Mouse (Mus musculus): Measurements from ENCODE around the gene Ttc4. TPM values are rescaled to one million over a fixed set of nuclear protein-coding genes. Genes with fewer than 3 reads are reported as not detected.
A peak's percentile ranks its signal among the peaks of the same experiment; 100 is the strongest.

The Ttc4 gene
- polyA plus RNA-seq (2016; fragmentation: Nextera tagmentation; extraction: Ambion mirVana) = 113 and 119 TPM in 2 replicates

- peak within 1 kb of the TSS; percentile 85 for H3K27ac ChIP-seq (replicated peaks)
- peaks cover 14% of the 10 kb centered on the region for H3K4me1 ChIP-seq
- peaks cover 35% of the 10 kb centered on the region for H3K36me3 ChIP-seq
- H3K4me3 ChIP-seq = peak within 1 kb of the TSS; percentile 89
- DNase-seq (ENCODE audit: low spot score) = peak; percentile 96
- WGBS = under 1% methylated on average over 43 of the region's 43 CpGs
- H3K9me3 ChIP-seq (replicated peaks) = no peaks in the 10 kb centered on the region
- H3K27me3 ChIP-seq (ENCODE audit: low read depth, poor library complexity, severe bottlenecking) = no peaks in the 10 kb centered on the region
Measured at GRCm38 (mm10) chr4:106678442-106679118, at the start of gene Ttc4. Ttc4 (minus strand) TSS chr4:106678944.

DNA sequence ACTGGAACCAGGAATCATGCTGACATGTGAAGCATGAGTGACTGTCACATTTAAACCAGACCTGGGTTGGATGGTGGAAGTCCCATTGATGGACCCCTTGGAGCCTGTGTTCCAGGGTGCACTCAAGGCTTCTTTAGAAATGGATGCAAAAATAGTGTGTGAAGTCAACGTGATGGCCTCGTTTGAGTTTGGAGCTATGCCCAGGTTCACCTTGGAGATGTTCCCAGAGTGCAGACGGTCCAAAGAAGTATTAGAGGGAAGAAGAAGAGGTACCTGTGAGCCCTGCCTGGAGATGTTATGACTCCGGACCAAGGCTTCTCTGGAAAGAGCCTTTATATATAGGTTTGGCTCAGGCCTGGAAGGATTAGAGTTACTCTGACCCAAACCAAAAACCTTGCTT, 41.9 kb upstream of the Ttc4 start:
- Histone ChIP-seq H3K4me1 (no peaks in the 10 kb centered on the region), H3K27ac (replicated peaks) (no peak overlapping the region), H3K27me3 (ENCODE audit: low read depth, poor library complexity, severe bottlenecking) (no peaks in the 10 kb centered on the region), H3K9me3 (replicated peaks) (no peaks in the 10 kb centered on the region), H3K36me3 (no peaks in the 10 kb centered on the region), H3K4me3 (no peak overlapping the region)
- no peak for DNase-seq (ENCODE audit: low spot score)
- 95% methylated on average over 4 of the region's 4 CpGs for WGBS

DNA sequence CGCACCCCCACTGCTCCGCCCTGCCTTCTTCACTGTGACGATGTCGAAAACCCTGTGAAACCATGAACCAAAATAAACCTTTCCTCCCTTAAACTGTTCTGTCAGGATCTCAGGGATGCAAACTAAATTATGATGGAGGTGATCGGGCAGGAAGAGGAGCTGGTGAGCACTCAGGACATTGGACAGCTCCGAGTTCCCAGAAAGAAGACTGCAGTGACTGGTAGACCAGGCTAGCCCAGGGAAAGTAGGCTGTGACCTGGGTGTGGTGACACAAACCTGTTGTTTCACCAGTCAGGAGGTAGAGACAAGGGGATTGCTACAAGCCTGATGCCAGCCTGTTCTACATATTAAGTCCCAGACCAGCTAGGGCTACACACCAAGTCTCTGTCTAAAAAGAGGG, 34.9 kb upstream of the Ttc4 start:
- H3K4me3 ChIP-seq = no peak overlapping the region
- H3K4me1 ChIP-seq = peaks cover 10% of the 10 kb centered on the region
- no peaks in the 10 kb centered on the region for H3K36me3 ChIP-seq
- no peaks in the 10 kb centered on the region for H3K27me3 ChIP-seq (ENCODE audit: low read depth, poor library complexity, severe bottlenecking)
- H3K9me3 ChIP-seq (replicated peaks) = no peaks in the 10 kb centered on the region
- 90% methylated on average over 6 of the region's 6 CpGs for WGBS
- H3K27ac ChIP-seq (replicated peaks) = no peak overlapping the region
- no peak for DNase-seq (ENCODE audit: low spot score)

DNA sequence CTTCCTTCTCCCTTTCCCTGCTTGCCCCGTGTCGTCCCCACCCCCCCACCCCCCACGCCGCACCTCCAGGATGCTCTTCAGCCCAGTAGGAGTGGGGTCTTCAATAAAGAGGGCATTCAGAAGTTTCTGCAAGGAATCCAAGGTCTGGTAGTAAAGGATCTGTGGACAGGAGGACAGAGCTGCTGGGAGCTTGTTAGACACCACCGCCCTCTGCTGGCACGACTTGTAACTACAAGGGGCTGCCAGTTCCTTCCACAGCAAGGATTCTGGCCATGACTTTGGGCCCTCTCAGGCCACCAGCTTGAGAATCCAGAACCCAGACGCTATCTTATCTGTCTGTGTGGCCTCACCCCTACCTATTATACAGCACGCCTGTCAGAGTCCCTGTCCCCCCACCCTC, 29.7 kb upstream of the Ttc4 start:
- whole genome bisulfite sequencing = 4% methylated on average over 8 of the region's 8 CpGs
- H3K9me3 ChIP-seq (replicated peaks) = no peaks in the 10 kb centered on the region
- peak overlapping the region; percentile 65 for H3K27ac ChIP-seq (replicated peaks)
- DNase-seq (ENCODE audit: low spot score) = peak; percentile 85
- no peaks in the 10 kb centered on the region for H3K36me3 ChIP-seq
- H3K4me3 ChIP-seq = peak overlapping the region; percentile 21; the same call in 1 of the 2 replicates
- peaks cover 31% of the 10 kb centered on the region for H3K4me1 ChIP-seq
- no peaks in the 10 kb centered on the region for H3K27me3 ChIP-seq (ENCODE audit: low read depth, poor library complexity, severe bottlenecking)

DNA sequence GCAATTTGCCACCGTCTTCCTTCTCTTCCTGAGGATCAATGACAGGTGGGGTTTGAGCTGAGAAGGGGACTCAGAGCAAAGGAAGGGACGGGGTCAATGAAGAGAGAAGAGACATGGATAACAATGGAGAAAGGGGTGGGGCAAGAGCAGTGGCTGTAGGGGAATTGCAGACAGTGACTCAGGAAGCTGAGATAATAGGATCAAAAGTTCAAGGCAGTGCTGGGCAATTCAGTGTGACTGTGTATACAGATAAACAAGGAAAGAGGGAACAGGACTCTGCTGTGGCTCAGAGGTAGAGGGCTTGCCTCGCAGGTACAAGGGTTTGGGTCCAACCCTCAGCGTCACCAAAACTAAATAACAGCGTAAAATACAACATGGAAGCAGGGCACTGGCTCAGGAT, 29.2 kb upstream of the Ttc4 start:
- WGBS = 36% methylated on average over 5 of the region's 5 CpGs
- no peak overlapping the region for H3K4me3 ChIP-seq
- H3K27ac ChIP-seq (replicated peaks) = peak overlapping the region; percentile 65

GRCm38 (mm10) chr4:106705096-106705665, 26.4 kb upstream of the Ttc4 start:
- Histone ChIP-seq H3K4me1 (peaks cover 40% of the 10 kb centered on the region), H3K27ac (replicated peaks) (peak overlapping the region; percentile 83), H3K4me3 (no peak overlapping the region), H3K9me3 (replicated peaks) (no peaks in the 10 kb centered on the region), H3K27me3 (ENCODE audit: low read depth, poor library complexity, severe bottlenecking) (peaks cover 26% of the 10 kb centered on the region), H3K36me3 (no peaks in the 10 kb centered on the region)
- peak; percentile 32 for DNase-seq (ENCODE audit: low spot score)
- WGBS = 37% methylated on average over 8 of the region's 8 CpGs

More for the DNA sequence above, 29.2 kb upstream of the Ttc4 start:
- Histone ChIP-seq H3K4me1 (peaks cover 31% of the 10 kb centered on the region), H3K9me3 (replicated peaks) (no peaks in the 10 kb centered on the region), H3K27me3 (ENCODE audit: low read depth, poor library complexity, severe bottlenecking) (peaks cover 4% of the 10 kb centered on the region; the same call in 1 of the 2 replicates), H3K36me3 (no peaks in the 10 kb centered on the region)
- DNase-seq (ENCODE audit: low spot score) = no peak

DNA sequence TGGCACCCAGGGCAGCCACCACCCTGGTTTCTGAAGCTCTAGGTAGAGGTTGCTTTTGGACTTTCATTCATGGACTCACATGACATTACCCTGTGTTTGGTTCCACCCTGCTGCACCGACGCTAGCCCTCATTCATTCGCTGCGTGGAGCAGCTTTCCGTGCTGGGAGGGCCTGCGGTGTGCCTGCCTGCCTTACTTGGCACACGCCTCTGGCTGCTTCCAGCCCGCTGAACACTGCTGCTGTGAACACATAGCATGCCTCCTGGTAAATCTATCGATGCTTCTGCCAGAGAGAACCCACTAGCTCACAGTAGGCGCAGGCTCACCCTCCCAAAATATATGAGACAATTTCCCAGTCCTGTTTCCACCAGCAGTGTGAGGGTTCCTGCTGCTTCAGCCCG, 25.7 kb upstream of the Ttc4 start:
- Histone ChIP-seq H3K27me3 (ENCODE audit: low read depth, poor library complexity, severe bottlenecking) (peaks cover 27% of the 10 kb centered on the region), H3K27ac (replicated peaks) (peak overlapping the region; percentile 83; the same call in 1 of the 2 replicates), H3K4me3 (no peak overlapping the region), H3K36me3 (no peaks in the 10 kb centered on the region), H3K9me3 (replicated peaks) (no peaks in the 10 kb centered on the region), H3K4me1 (peaks cover 47% of the 10 kb centered on the region)
- DNase-seq (ENCODE audit: low spot score) = no peak
- WGBS = 73% methylated on average over 11 of the region's 11 CpGs

GRCm38 (mm10) chr4:106703956-106704355, 25.2 kb upstream of the Ttc4 start:
- H3K27me3 ChIP-seq (ENCODE audit: low read depth, poor library complexity, severe bottlenecking) = peaks cover 27% of the 10 kb centered on the region
- no peak overlapping the region for H3K4me3 ChIP-seq
- no peaks in the 10 kb centered on the region for H3K36me3 ChIP-seq
- no peak for DNase-seq (ENCODE audit: low spot score)
- H3K4me1 ChIP-seq = peaks cover 47% of the 10 kb centered on the region
- no peaks in the 10 kb centered on the region for H3K9me3 ChIP-seq (replicated peaks)
- 84% methylated on average over 10 of the region's 10 CpGs for WGBS
- H3K27ac ChIP-seq (replicated peaks) = peak overlapping the region; percentile 83; the same call in 1 of the 2 replicates

GRCm38 (mm10) chr4:106700798-106701197, 22.1 kb upstream of the Ttc4 start:
- peaks cover 36% of the 10 kb centered on the region for H3K4me1 ChIP-seq
- no peaks in the 10 kb centered on the region for H3K9me3 ChIP-seq (replicated peaks)
- H3K36me3 ChIP-seq = no peaks in the 10 kb centered on the region
- 69% methylated on average over 4 of the region's 4 CpGs for WGBS
- no peak overlapping the region for H3K4me3 ChIP-seq
- no peak overlapping the region for H3K27ac ChIP-seq (replicated peaks)
- H3K27me3 ChIP-seq (ENCODE audit: low read depth, poor library complexity, severe bottlenecking) = peaks cover 27% of the 10 kb centered on the region
- no peak for DNase-seq (ENCODE audit: low spot score)

DNA sequence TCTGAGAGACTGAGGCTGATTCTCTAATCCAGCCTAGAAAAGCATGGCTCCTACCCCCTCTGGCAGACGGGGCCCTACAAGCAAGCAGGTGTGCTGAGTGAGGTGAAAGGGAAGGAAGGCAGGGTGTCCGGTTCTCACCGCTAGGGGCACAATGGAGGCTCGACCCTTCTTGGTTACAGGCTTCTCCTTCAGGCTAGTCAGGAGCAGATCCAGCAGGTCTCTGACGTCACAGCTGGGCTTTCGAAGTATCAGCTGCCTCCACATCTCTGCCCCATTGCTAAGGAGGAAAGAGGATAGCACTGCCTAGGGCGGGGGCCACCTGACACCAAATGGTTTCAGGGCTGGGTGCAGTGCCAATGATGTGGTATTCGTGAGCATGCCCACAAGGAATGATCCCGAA, 21.2 kb upstream of the Ttc4 start:
- DNase-seq (ENCODE audit: low spot score) = peak; percentile 57
- WGBS = 21% methylated on average over 9 of the region's 9 CpGs
- Histone ChIP-seq H3K4me1 (peaks cover 28% of the 10 kb centered on the region), H3K4me3 (no peak overlapping the region), H3K27me3 (ENCODE audit: low read depth, poor library complexity, severe bottlenecking) (peaks cover 27% of the 10 kb centered on the region), H3K36me3 (no peaks in the 10 kb centered on the region), H3K9me3 (replicated peaks) (no peaks in the 10 kb centered on the region), H3K27ac (replicated peaks) (no peak overlapping the region)

GRCm38 (mm10) chr4:106693841-106694430, 15.2 kb upstream of the Ttc4 start:
- H3K9me3 ChIP-seq (replicated peaks) = no peaks in the 10 kb centered on the region
- 86% methylated on average over 15 of the region's 15 CpGs for WGBS
- no peak overlapping the region for H3K4me3 ChIP-seq
- H3K27ac ChIP-seq (replicated peaks) = no peak overlapping the region
- no peaks in the 10 kb centered on the region for H3K4me1 ChIP-seq
- no peaks in the 10 kb centered on the region for H3K36me3 ChIP-seq
- no peak for DNase-seq (ENCODE audit: low spot score)
- H3K27me3 ChIP-seq (ENCODE audit: low read depth, poor library complexity, severe bottlenecking) = no peaks in the 10 kb centered on the region; the same call in 1 of the 2 replicates

DNA sequence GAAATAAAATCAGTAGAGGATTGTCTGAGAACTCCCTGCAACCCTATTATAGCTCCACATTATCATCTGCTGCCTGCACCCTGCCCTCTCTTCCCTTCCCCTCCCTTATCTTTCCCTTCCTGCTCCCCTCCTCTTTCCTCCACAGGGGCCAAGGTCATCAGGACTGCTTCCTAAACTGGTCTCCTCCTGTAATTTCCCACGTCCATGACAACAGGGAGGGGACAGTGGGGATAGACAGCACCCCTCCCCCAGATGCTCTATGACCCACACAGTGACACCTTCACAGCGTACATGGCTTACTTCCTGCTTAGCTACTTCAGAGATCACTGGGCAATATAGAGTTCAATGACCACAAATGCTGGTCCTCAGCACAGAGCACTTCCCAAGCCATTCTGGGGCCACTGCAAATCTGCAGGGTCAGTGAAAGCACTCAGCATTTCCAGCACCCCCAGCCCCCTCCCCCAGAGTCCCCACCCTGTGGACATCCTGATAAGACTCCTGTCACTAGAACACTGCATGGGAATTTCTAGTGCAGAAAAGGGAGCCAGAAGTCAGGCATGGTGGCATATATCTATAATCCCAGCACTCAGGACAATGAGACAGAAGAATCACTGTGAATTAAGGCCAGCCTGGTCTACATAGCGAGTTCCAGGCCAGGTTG, 10.0 kb upstream of the Ttc4 start:
- Histone ChIP-seq H3K27ac (replicated peaks) (no peak overlapping the region), H3K9me3 (replicated peaks) (no peaks in the 10 kb centered on the region), H3K4me3 (no peak overlapping the region), H3K27me3 (ENCODE audit: low read depth, poor library complexity, severe bottlenecking) (no peaks in the 10 kb centered on the region; the same call in 1 of the 2 replicates), H3K36me3 (no peaks in the 10 kb centered on the region), H3K4me1 (no peaks in the 10 kb centered on the region)
- WGBS = 62% methylated on average over 3 of the region's 3 CpGs
- DNase-seq (ENCODE audit: low spot score) = no peak
